In the genomic region with DNA sequence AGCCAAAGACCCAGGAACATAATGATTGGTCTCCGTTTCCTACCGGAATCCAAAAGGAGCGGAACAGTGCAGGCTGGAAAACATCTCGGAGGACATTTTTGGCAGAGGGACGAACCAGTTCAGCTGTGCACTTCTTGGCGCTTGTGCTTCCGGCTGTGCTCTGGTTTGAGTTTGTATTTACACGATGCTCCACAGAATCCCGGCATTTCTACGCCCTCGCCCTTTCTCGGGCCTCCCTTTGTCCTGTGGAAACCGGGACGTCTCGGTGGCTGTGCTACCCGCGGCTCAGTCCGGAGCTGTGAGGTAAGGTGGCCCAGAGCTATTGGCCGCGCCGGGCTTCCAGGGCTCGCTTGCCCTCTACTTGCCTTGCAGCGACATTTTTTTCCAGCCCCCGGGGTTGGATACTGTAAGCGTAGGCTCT, we compare ENCODE assay signal across 8 mouse cellular contexts. TPM values are rescaled to one million over a fixed set of nuclear protein-coding genes. Genes with fewer than 3 reads are reported as not detected.
A peak's percentile ranks its signal among the peaks of the same experiment; 100 is the strongest.
DNase-seq lines count a peak whose midpoint lies in the region; ATAC-seq and TF ChIP-seq lines count a peak whose summit lies in the region.

A gene (plus strand): TSS at position 80 of the 421 bp plus-strand sequence.

- H3K27ac ChIP-seq in forebrain, postnatal 0 days (ENCODE audit: low read depth, low read length): peak within 1 kb of the TSS; percentile 89
- peak within 1 kb of the TSS; percentile 71 for H3K27ac ChIP-seq in lung, embryonic 15.5 days

- peak; percentile 83 for ATAC-seq in G1E (ENCODE audit: extremely low read depth, insufficient number of reproducible peaks, low FRiP score, poor library complexity, severe bottlenecking)
- peak; percentile 98 for ATAC-seq in forebrain, postnatal 0 days
- ATAC-seq in lung, embryonic 15.5 days (ENCODE audit: borderline replicate concordance, extremely low read depth, low FRiP score, low TSS enrichment): peak; percentile 83; the same call in 1 of the 2 replicates

- peak within 1 kb of the TSS; percentile 83 for H3K4me2 ChIP-seq in forebrain, postnatal 0 days (ENCODE audit: low read depth)
- peak within 1 kb of the TSS; percentile 74 for H3K4me2 ChIP-seq in lung, embryonic 15.5 days

- DNase-seq in G1E (ENCODE audit: low spot score): peak; percentile 70
- DNase-seq in cerebellum, adult 18-20 months: peak; percentile 83 to 85
- peak; percentile 94 for DNase-seq in forebrain, postnatal 0 days
- DNase-seq in heart, postnatal 4 days: peak; percentile 87
- DNase-seq in layer of hippocampus, adult 8-10 months (ENCODE audit: low spot score in 2 of 2): peak; percentile 85 to 87
- peak; percentile 65 for DNase-seq in ovary, adult 18-20 months (ENCODE audit: low spot score)
- DNase-seq in thymus, postnatal 0 days (ENCODE audit: low spot score): peak; percentile 85

- H3K4me3 ChIP-seq in G1E (ENCODE audit: low read depth, low read length): peak within 1 kb of the TSS; percentile 87
- H3K4me3 ChIP-seq in forebrain, postnatal 0 days (ENCODE audit: low read depth, low read length): peak within 1 kb of the TSS; percentile 92
- peak within 1 kb of the TSS; percentile 83 for H3K4me3 ChIP-seq in lung, embryonic 15.5 days

- no peak for TF ChIP-seq CTCF in G1E (IDR thresholded peaks at IDR 0.05; ENCODE audit: low read depth, low read length)
- TF ChIP-seq CTCF in forebrain, postnatal 0 days (IDR thresholded peaks at IDR 0.05; ENCODE audit: low read depth): no peak

- WGBS in forebrain, postnatal 0 days: under 1% methylated on average over 25 of the region's 25 CpGs
- WGBS in lung, embryonic 15.5 days: under 1% methylated on average over 25 of the region's 25 CpGs

- H3K4me1 ChIP-seq in G1E (ENCODE audit: insufficient read depth, low read depth, low read length): peaks cover 35% of the 10 kb centered on the region
- 0 out of 2 replicates have a peak, but pooled peaks cover 7% of the 10 kb centered on the region for H3K4me1 ChIP-seq in forebrain, postnatal 0 days (ENCODE audit: insufficient read depth)
- H3K4me1 ChIP-seq in lung, embryonic 15.5 days: peaks cover 7% of the 10 kb centered on the region

- peaks cover 18% of the 10 kb centered on the region for H3K36me3 ChIP-seq in G1E (replicated peaks)
- H3K36me3 ChIP-seq in forebrain, postnatal 0 days (ENCODE audit: insufficient read depth): no peaks in the 10 kb centered on the region; the same call in 1 of the 2 replicates
- peaks cover under 1% of the 10 kb centered on the region; the same call in 1 of the 2 replicates for H3K36me3 ChIP-seq in lung, embryonic 15.5 days

- no peaks in the 10 kb centered on the region for H3K9me3 ChIP-seq in G1E (replicated peaks)
- H3K9me3 ChIP-seq in forebrain, postnatal 0 days (ENCODE audit: low read length): no peaks in the 10 kb centered on the region
- no peaks in the 10 kb centered on the region for H3K9me3 ChIP-seq in lung, embryonic 15.5 days

- H3K9ac ChIP-seq in forebrain, postnatal 0 days: peak within 1 kb of the TSS; percentile 93
- peak within 1 kb of the TSS; percentile 87 for H3K9ac ChIP-seq in lung, embryonic 15.5 days

- no peaks in the 10 kb centered on the region for H3K27me3 ChIP-seq in G1E (ENCODE audit: insufficient read depth, low read length)
- no peaks in the 10 kb centered on the region for H3K27me3 ChIP-seq in forebrain, postnatal 0 days (ENCODE audit: insufficient read depth, low read length)
- no peaks in the 10 kb centered on the region for H3K27me3 ChIP-seq in lung, embryonic 15.5 days

RNA-seq across cellular contexts. Expression of the gene that starts here (rescaled TPM):
- total RNA-seq in G1E (2014; fragmentation: Nextera tagmentation) (13.2 and 15.7 TPM in 2 replicates), G1E (2017) (30.4 and 31.1 TPM in 2 replicates)
- 1.5 and 2.5 TPM in 2 replicates for polyA plus RNA-seq in G1E (2012)
- total RNA-seq in forebrain, postnatal 0 days (2014; rRNA removed): 24.9 and 33.7 TPM in 2 replicates
- polyA plus RNA-seq in forebrain, postnatal 0 days (2015; fragmentation: Nextera tagmentation; extraction: Ambion mirVana): 31.2 and 34.3 TPM in 2 replicates
- 10 to 100 TPM; 49.4 to 52.1 TPM for total RNA-seq in heart, postnatal 4 days (2021)
- total RNA-seq in layer of hippocampus, adult 8-10 months (2022): 10 to 100 TPM; 22.0 to 28.3 (median 25.8) TPM
- polyA plus RNA-seq in lung, embryonic 15.5 days (2015; fragmentation: Nextera tagmentation; extraction: Ambion mirVana): 36.1 and 37.6 TPM in 2 replicates
- polyA plus RNA-seq in thymus, postnatal 0 days (2015; fragmentation: Nextera tagmentation; extraction: Ambion mirVana): 42.4 and 42.6 TPM in 2 replicates

Comparison
In these comparisons a context has a peak if more than half of its experiments do, and no peak if none do; other contexts are left out.
1. Peak in every context shown above with its lines: DNase-seq, ATAC-seq, H3K4me3 ChIP-seq and H3K27ac ChIP-seq.